Mouse (Mus musculus): ENCODE data around the gene Cfap299. TPM values are rescaled to one million over a fixed set of nuclear protein-coding genes. Genes with fewer than 3 reads are reported as not detected.

Cfap299 gene
- polyA plus RNA-seq, 1 experiment from 2014 or later, result not detected

- Histone ChIP-seq H3K36me3 (replicated peaks) (no peaks in the 10 kb centered on the region), H3K4me1 (replicated peaks) (no peaks in the 10 kb centered on the region), H3K27me3 (no peaks in the 10 kb centered on the region), H3K9ac (no peak overlapping the region), H3K27ac (replicated peaks) (no peak overlapping the region), H3K4me3 (replicated peaks) (no peak overlapping the region), H3K4me2 (no peak overlapping the region), H3K9me3 (replicated peaks) (no peaks in the 10 kb centered on the region)
- ATAC-seq (ENCODE audit: insufficient read depth), result no peak
- WGBS (ENCODE audit: insufficient replicate concordance), result 56% methylated on average over 1 of the region's 1 CpGs
Observed at GRCm38 (mm10) chr5:98541333-98541732, 212.2 kb downstream of the Cfap299 start.

GRCm38 (mm10) chr5:98550285-98550684 is 221.2 kb downstream of the Cfap299 start:
- no peak for ATAC-seq (ENCODE audit: insufficient read depth)
- no peaks in the 10 kb centered on the region for H3K9me3 ChIP-seq (replicated peaks)
- no peaks in the 10 kb centered on the region for H3K36me3 ChIP-seq (replicated peaks)
- H3K4me3 ChIP-seq (replicated peaks), result no peak overlapping the region
- H3K27ac ChIP-seq (replicated peaks), result no peak overlapping the region
- no peaks in the 10 kb centered on the region for H3K4me1 ChIP-seq (replicated peaks)
- H3K9ac ChIP-seq, result no peak overlapping the region
- H3K27me3 ChIP-seq, result no peaks in the 10 kb centered on the region
- no peak overlapping the region for H3K4me2 ChIP-seq
- 50% methylated on average over 5 of the region's 5 CpGs for WGBS (ENCODE audit: insufficient replicate concordance)

GRCm38 (mm10) chr5:98550873-98551272 is 221.8 kb downstream of the Cfap299 start:
- Histone ChIP-seq H3K27ac (replicated peaks) (no peak overlapping the region), H3K27me3 (no peaks in the 10 kb centered on the region), H3K36me3 (replicated peaks) (no peaks in the 10 kb centered on the region), H3K9ac (no peak overlapping the region), H3K4me3 (replicated peaks) (no peak overlapping the region), H3K4me1 (replicated peaks) (no peaks in the 10 kb centered on the region), H3K4me2 (no peak overlapping the region), H3K9me3 (replicated peaks) (no peaks in the 10 kb centered on the region)
- ATAC-seq (ENCODE audit: insufficient read depth), result no peak
- WGBS (ENCODE audit: insufficient replicate concordance), result 60% methylated on average over 1 of the region's 1 CpGs

GRCm38 (mm10) chr5:98552395-98552794 is 223.3 kb downstream of the Cfap299 start, which contains the start of gene Gm11111:
Gene Gm11111 (plus strand): TSS chr5:98552695.
- H3K4me3 ChIP-seq (replicated peaks), result no peak within 1 kb of the TSS
- H3K27ac ChIP-seq (replicated peaks), result no peak within 1 kb of the TSS
- ATAC-seq (ENCODE audit: insufficient read depth), result no peak
- H3K9ac ChIP-seq, result no peak within 1 kb of the TSS
- H3K4me2 ChIP-seq, result no peak within 1 kb of the TSS
- no peaks in the 10 kb centered on the region for H3K4me1 ChIP-seq (replicated peaks)
- H3K36me3 ChIP-seq (replicated peaks), result no peaks in the 10 kb centered on the region
- no peaks in the 10 kb centered on the region for H3K27me3 ChIP-seq
- no peaks in the 10 kb centered on the region for H3K9me3 ChIP-seq (replicated peaks)

GRCm38 (mm10) chr5:98552811-98553601 is 223.9 kb downstream of the Cfap299 start:
- Histone ChIP-seq H3K4me2 (no peak overlapping the region), H3K36me3 (replicated peaks) (no peaks in the 10 kb centered on the region), H3K27ac (replicated peaks) (no peak overlapping the region), H3K9ac (no peak overlapping the region), H3K4me1 (replicated peaks) (no peaks in the 10 kb centered on the region), H3K27me3 (no peaks in the 10 kb centered on the region), H3K4me3 (replicated peaks) (no peak overlapping the region), H3K9me3 (replicated peaks) (no peaks in the 10 kb centered on the region)
- 54% methylated on average over 7 of the region's 7 CpGs for WGBS (ENCODE audit: insufficient replicate concordance)
- no peak for ATAC-seq (ENCODE audit: insufficient read depth)

- H3K9ac ChIP-seq, result no peak overlapping the region
- ATAC-seq (ENCODE audit: insufficient read depth), result no peak
- 75% methylated on average over 4 of the region's 4 CpGs for whole genome bisulfite sequencing (ENCODE audit: insufficient replicate concordance)
- H3K4me3 ChIP-seq (replicated peaks), result no peak overlapping the region
- no peaks in the 10 kb centered on the region for H3K4me1 ChIP-seq (replicated peaks)
- H3K27ac ChIP-seq (replicated peaks), result no peak overlapping the region
- H3K27me3 ChIP-seq, result no peaks in the 10 kb centered on the region
- H3K4me2 ChIP-seq, result no peak overlapping the region
- H3K36me3 ChIP-seq (replicated peaks), result no peaks in the 10 kb centered on the region
- no peaks in the 10 kb centered on the region for H3K9me3 ChIP-seq (replicated peaks)
Observed at GRCm38 (mm10) chr5:98561301-98561700, 232.2 kb downstream of the Cfap299 start.

- Histone ChIP-seq H3K27ac (replicated peaks) (no peak overlapping the region), H3K9me3 (replicated peaks) (no peaks in the 10 kb centered on the region), H3K36me3 (replicated peaks) (no peaks in the 10 kb centered on the region), H3K4me2 (no peak overlapping the region), H3K4me3 (replicated peaks) (no peak overlapping the region), H3K27me3 (no peaks in the 10 kb centered on the region), H3K9ac (no peak overlapping the region), H3K4me1 (replicated peaks) (no peaks in the 10 kb centered on the region)
- no peak for ATAC-seq (ENCODE audit: insufficient read depth)
- 65% methylated on average over 9 of the region's 9 CpGs for WGBS (ENCODE audit: insufficient replicate concordance)
Observed at GRCm38 (mm10) chr5:98562806-98563205, 233.7 kb downstream of the Cfap299 start.

- Histone ChIP-seq H3K27ac (replicated peaks) (no peak overlapping the region), H3K36me3 (replicated peaks) (no peaks in the 10 kb centered on the region), H3K4me1 (replicated peaks) (no peaks in the 10 kb centered on the region), H3K9ac (no peak overlapping the region), H3K9me3 (replicated peaks) (no peaks in the 10 kb centered on the region), H3K4me3 (replicated peaks) (no peak overlapping the region), H3K4me2 (no peak overlapping the region), H3K27me3 (no peaks in the 10 kb centered on the region)
- 67% methylated on average over 9 of the region's 9 CpGs for WGBS (ENCODE audit: insufficient replicate concordance)
- ATAC-seq (ENCODE audit: insufficient read depth), result no peak
Observed at GRCm38 (mm10) chr5:98563801-98564200, 234.7 kb downstream of the Cfap299 start.

GRCm38 (mm10) chr5:98566461-98567193 is 237.5 kb downstream of the Cfap299 start:
- no peak for ATAC-seq (ENCODE audit: insufficient read depth)
- Histone ChIP-seq H3K36me3 (replicated peaks) (no peaks in the 10 kb centered on the region), H3K4me2 (no peak overlapping the region), H3K4me3 (replicated peaks) (no peak overlapping the region), H3K27ac (replicated peaks) (no peak overlapping the region), H3K27me3 (no peaks in the 10 kb centered on the region), H3K4me1 (replicated peaks) (no peaks in the 10 kb centered on the region), H3K9me3 (replicated peaks) (no peaks in the 10 kb centered on the region), H3K9ac (no peak overlapping the region)
- WGBS (ENCODE audit: insufficient replicate concordance), result 58% methylated on average over 6 of the region's 6 CpGs

- Histone ChIP-seq H3K4me2 (no peak overlapping the region), H3K4me3 (replicated peaks) (no peak overlapping the region), H3K9ac (no peak overlapping the region), H3K4me1 (replicated peaks) (no peaks in the 10 kb centered on the region), H3K9me3 (replicated peaks) (no peaks in the 10 kb centered on the region), H3K36me3 (replicated peaks) (no peaks in the 10 kb centered on the region), H3K27me3 (no peaks in the 10 kb centered on the region), H3K27ac (replicated peaks) (no peak overlapping the region)
- no peak for ATAC-seq (ENCODE audit: insufficient read depth)
- 59% methylated on average over 4 of the region's 4 CpGs for WGBS (ENCODE audit: insufficient replicate concordance)
Observed at GRCm38 (mm10) chr5:98568481-98568880, 239.4 kb downstream of the Cfap299 start.

- Histone ChIP-seq H3K9me3 (replicated peaks) (no peaks in the 10 kb centered on the region), H3K27me3 (no peaks in the 10 kb centered on the region), H3K4me1 (replicated peaks) (no peaks in the 10 kb centered on the region), H3K4me3 (replicated peaks) (no peak overlapping the region), H3K9ac (no peak overlapping the region), H3K4me2 (no peak overlapping the region), H3K27ac (replicated peaks) (no peak overlapping the region), H3K36me3 (replicated peaks) (no peaks in the 10 kb centered on the region)
- ATAC-seq (ENCODE audit: insufficient read depth), result no peak
- 19% methylated on average over 3 of the region's 3 CpGs for WGBS (ENCODE audit: insufficient replicate concordance)
Observed at GRCm38 (mm10) chr5:98569029-98569513, 240.0 kb downstream of the Cfap299 start.
